Mouse (Mus musculus): ENCODE results near the gene Rpusd1. TPM values are rescaled to one million over a fixed set of nuclear protein-coding genes. Genes with fewer than 3 reads are reported as not detected.
A peak's percentile ranks its signal among the peaks of the same experiment; 100 is the strongest.
"Not testable (repeated sequence)": the region's sequence is repeated elsewhere in the genome, so short reads cannot be mapped to it uniquely, and the experiment has no call there.

The Rpusd1 gene
- polyA plus RNA-seq, 1 experiment from 2014 or later, result 24.4 TPM

DNA sequence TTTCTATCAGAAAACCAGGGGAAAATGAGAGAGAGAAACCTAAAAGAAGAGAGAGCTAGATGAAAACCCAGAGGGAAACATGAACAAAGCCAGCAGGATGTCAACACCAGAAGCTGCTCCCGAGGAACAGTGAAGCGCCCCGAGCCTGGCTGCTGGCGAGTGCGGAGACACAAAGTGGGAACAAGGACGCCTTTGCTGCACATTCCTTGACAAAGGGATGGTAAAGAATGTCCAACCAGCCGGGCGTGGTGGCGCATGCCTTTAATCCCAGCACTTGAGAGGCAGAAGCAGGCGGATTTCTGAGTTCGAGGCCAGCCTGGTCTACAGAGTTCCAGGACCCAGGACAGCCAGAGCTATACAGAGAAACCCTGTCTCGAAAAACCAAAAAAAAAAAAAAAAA lies 14.0 kb downstream of the Rpusd1 start:
- WGBS, result 74% methylated on average over 12 of the region's 12 CpGs

GRCm38 (mm10) chr17:25743831-25744230 lies 16.4 kb downstream of the Rpusd1 start:
- no peaks in the 10 kb centered on the region for H3K9me3 ChIP-seq
- H3K4me2 ChIP-seq, result no peak overlapping the region
- ATAC-seq (ENCODE audit: low read depth), result no peak
- WGBS, result 95% methylated on average over 9 of the region's 9 CpGs
- H3K27ac ChIP-seq (replicated peaks), result no peak overlapping the region
- no peaks in the 10 kb centered on the region; the same call in 1 of the 2 replicates for H3K27me3 ChIP-seq
- no peak overlapping the region for H3K9ac ChIP-seq
- no peaks in the 10 kb centered on the region for H3K36me3 ChIP-seq
- H3K4me1 ChIP-seq (replicated peaks), result no peaks in the 10 kb centered on the region
- no peak overlapping the region for H3K4me3 ChIP-seq

More for the DNA sequence above, 14.0 kb downstream of the Rpusd1 start:
- H3K36me3 ChIP-seq; H3K9me3 ChIP-seq; H3K27ac ChIP-seq (replicated peaks); H3K4me2 ChIP-seq; H3K9ac ChIP-seq; H3K27me3 ChIP-seq; ATAC-seq (ENCODE audit: low read depth); H3K4me3 ChIP-seq; H3K4me1 ChIP-seq (replicated peaks): not testable (repeated sequence)

DNA sequence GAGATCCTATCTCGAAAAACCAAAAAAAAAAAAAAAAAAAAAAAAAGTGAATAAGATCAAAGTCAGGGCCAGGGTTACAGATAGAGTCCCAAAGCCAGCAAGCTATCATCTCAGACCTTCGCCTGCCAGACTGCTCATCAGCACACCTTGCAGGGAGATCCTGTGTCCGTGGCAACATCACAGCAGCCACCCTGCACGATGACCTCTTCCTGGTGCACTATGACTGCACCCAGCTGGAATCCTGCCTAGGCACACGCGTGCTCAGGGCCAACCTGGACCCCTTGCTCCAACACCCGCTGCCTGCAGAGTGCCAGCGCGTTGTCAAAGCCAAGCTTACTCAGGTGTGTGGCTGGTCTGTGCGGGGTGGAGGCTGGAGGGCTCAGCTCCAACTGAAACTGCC lies 16.8 kb downstream of the Rpusd1 start:
- no peak overlapping the region for H3K9ac ChIP-seq
- H3K4me2 ChIP-seq, result no peak overlapping the region
- no peaks in the 10 kb centered on the region; the same call in 1 of the 2 replicates for H3K27me3 ChIP-seq
- no peaks in the 10 kb centered on the region for H3K4me1 ChIP-seq (replicated peaks)
- H3K27ac ChIP-seq (replicated peaks), result no peak overlapping the region
- ATAC-seq (ENCODE audit: low read depth), result no peak
- H3K36me3 ChIP-seq, result no peaks in the 10 kb centered on the region
- WGBS, result 85% methylated on average over 10 of the region's 10 CpGs
- H3K9me3 ChIP-seq, result no peaks in the 10 kb centered on the region
- no peak overlapping the region for H3K4me3 ChIP-seq

- WGBS, result 91% methylated on average over 4 of the region's 4 CpGs
Measured at GRCm38 (mm10) chr17:25748238-25748637, 20.8 kb downstream of the Rpusd1 start.

GRCm38 (mm10) chr17:25749314-25749713 lies 21.8 kb downstream of the Rpusd1 start:
- H3K36me3 ChIP-seq, result no peaks in the 10 kb centered on the region
- no peak overlapping the region for H3K27ac ChIP-seq (replicated peaks)
- no peaks in the 10 kb centered on the region; the same call in 1 of the 2 replicates for H3K27me3 ChIP-seq
- H3K4me1 ChIP-seq (replicated peaks), result peaks cover 8% of the 10 kb centered on the region
- H3K4me3 ChIP-seq, result no peak overlapping the region
- H3K4me2 ChIP-seq, result no peak overlapping the region
- no peaks in the 10 kb centered on the region for H3K9me3 ChIP-seq
- H3K9ac ChIP-seq, result no peak overlapping the region
- ATAC-seq (ENCODE audit: low read depth), result no peak
- 89% methylated on average over 6 of the region's 6 CpGs for WGBS

More at GRCm38 (mm10) chr17:25748238-25748637, 20.8 kb downstream of the Rpusd1 start:
- Histone ChIP-seq H3K27me3 (no peaks in the 10 kb centered on the region; the same call in 1 of the 2 replicates), H3K9me3 (no peaks in the 10 kb centered on the region), H3K4me3 (no peak overlapping the region), H3K27ac (replicated peaks) (no peak overlapping the region), H3K36me3 (no peaks in the 10 kb centered on the region), H3K4me2 (no peak overlapping the region), H3K9ac (no peak overlapping the region), H3K4me1 (replicated peaks) (peaks cover 8% of the 10 kb centered on the region)
- ATAC-seq (ENCODE audit: low read depth), result no peak

DNA sequence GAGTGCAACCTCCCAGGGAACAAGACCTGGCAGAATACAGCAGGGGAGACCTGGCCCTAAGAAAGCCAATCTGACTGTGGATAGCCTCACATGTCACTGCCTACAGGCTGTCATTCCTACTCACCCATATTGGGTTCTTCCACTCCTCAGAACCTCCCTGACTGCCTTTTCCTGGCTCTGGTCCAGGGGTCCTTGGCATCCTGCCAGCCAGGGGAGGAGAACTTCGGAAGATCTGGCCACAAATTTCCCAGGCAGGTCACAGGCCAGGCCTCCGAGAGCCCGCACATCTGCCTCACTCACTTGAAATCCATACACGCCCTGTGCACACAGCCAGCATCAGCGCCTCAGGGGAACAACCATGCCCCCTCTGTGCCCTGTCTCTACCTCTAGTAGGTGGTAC lies 24.0 kb downstream of the Rpusd1 start:
- Histone ChIP-seq H3K36me3 (no peaks in the 10 kb centered on the region), H3K9ac (peak overlapping the region; percentile 43; the same call in 1 of the 2 replicates), H3K4me1 (replicated peaks) (peaks cover 8% of the 10 kb centered on the region), H3K4me2 (no peak overlapping the region), H3K27me3 (no peaks in the 10 kb centered on the region; the same call in 1 of the 2 replicates), H3K4me3 (no peak overlapping the region), H3K27ac (replicated peaks) (no peak overlapping the region; the same call in 1 of the 2 replicates), H3K9me3 (no peaks in the 10 kb centered on the region)
- 54% methylated on average over 5 of the region's 5 CpGs for WGBS
- no peak for ATAC-seq (ENCODE audit: low read depth)

DNA sequence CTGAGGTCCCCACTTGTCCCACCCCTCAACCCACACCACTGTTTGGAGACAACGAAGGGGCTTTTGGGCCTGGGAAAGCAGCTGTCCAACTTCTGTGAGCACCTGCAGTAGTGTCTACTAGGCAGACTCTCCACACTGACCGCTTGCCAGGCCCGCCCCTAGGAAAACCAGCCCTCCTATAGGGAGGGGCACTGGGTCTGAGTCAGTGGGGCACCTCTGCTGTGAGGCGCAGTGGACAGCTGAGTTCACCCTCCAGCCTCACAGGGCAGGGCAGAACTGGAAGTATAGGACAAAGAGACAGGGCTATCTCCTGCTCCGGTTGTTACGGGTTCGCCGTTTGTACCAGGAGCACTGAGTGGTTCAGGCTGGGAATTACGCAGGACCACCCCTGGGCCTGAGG lies 26.8 kb downstream of the Rpusd1 start, which contains the start of gene Msln:
Gene Msln (minus strand): TSS at position 138 of the 400 bp plus-strand sequence.
- Histone ChIP-seq H3K27ac (replicated peaks) (no peak within 1 kb of the TSS), H3K9ac (no peak within 1 kb of the TSS), H3K4me1 (replicated peaks) (peaks cover 8% of the 10 kb centered on the region), H3K4me2 (no peak within 1 kb of the TSS), H3K27me3 (peaks cover 12% of the 10 kb centered on the region), H3K9me3 (no peaks in the 10 kb centered on the region), H3K36me3 (no peaks in the 10 kb centered on the region), H3K4me3 (no peak within 1 kb of the TSS)
- WGBS, result 86% methylated on average over 9 of the region's 9 CpGs
- ATAC-seq (ENCODE audit: low read depth), result no peak

GRCm38 (mm10) chr17:25755086-25755485 lies 27.6 kb downstream of the Rpusd1 start:
- no peaks in the 10 kb centered on the region for H3K9me3 ChIP-seq
- H3K27ac ChIP-seq (replicated peaks), result no peak overlapping the region
- 0 out of 2 replicates have a peak overlapping the region, but pooled peaks have one; percentile 17 for H3K9ac ChIP-seq
- WGBS, result 81% methylated on average over 4 of the region's 4 CpGs
- H3K4me2 ChIP-seq, result no peak overlapping the region
- H3K27me3 ChIP-seq, result peaks cover 16% of the 10 kb centered on the region
- H3K4me3 ChIP-seq, result no peak overlapping the region
- peaks cover 8% of the 10 kb centered on the region for H3K4me1 ChIP-seq (replicated peaks)
- ATAC-seq (ENCODE audit: low read depth), result no peak
- H3K36me3 ChIP-seq, result no peaks in the 10 kb centered on the region

DNA sequence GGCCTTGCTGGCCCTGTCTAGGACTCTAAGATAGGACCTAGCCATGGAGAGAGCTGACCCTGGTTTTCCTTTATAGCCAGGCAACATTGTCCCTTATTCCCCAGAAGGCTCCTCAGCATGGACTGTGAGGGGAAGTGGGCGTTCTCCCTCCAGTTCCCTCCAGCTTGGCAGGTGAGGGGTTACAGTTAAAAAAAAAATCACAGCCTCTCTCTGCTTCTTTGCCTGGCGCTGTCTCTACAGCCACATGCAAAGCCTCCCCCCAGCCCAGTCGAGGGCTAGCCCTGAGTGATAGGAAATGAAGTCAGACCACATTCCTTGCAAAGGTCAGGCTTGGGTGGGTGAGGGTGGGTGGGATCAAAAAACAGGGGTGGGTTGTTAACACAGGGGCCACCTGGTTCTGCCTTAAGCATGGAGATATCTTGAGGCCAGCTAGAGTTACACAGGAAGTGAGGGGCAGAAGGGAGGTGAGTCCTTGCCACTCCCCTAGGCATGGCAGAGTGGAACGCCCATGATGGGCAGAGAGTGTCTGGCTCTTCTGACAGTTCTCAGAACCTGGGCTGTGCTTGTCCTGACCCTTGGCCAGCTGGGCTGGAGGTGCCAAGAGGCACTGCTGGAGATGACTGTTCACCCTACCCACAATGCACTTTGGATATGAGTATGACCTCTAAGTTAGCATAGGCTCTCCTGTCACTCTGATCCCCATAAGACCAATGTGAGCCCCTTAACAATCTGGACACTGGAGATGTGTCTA lies 28.3 kb downstream of the Rpusd1 start:
- no peaks in the 10 kb centered on the region for H3K36me3 ChIP-seq
- no peak overlapping the region for H3K4me3 ChIP-seq
- H3K27me3 ChIP-seq, result peaks cover 18% of the 10 kb centered on the region
- peaks cover 8% of the 10 kb centered on the region for H3K4me1 ChIP-seq (replicated peaks)
- 0 out of 2 replicates have a peak overlapping the region, but pooled peaks have one; percentile 17 for H3K9ac ChIP-seq
- no peak overlapping the region for H3K27ac ChIP-seq (replicated peaks)
- H3K9me3 ChIP-seq, result no peaks in the 10 kb centered on the region
- ATAC-seq (ENCODE audit: low read depth), result no peak
- no peak overlapping the region for H3K4me2 ChIP-seq
- 66% methylated on average over 4 of the region's 4 CpGs for WGBS

DNA sequence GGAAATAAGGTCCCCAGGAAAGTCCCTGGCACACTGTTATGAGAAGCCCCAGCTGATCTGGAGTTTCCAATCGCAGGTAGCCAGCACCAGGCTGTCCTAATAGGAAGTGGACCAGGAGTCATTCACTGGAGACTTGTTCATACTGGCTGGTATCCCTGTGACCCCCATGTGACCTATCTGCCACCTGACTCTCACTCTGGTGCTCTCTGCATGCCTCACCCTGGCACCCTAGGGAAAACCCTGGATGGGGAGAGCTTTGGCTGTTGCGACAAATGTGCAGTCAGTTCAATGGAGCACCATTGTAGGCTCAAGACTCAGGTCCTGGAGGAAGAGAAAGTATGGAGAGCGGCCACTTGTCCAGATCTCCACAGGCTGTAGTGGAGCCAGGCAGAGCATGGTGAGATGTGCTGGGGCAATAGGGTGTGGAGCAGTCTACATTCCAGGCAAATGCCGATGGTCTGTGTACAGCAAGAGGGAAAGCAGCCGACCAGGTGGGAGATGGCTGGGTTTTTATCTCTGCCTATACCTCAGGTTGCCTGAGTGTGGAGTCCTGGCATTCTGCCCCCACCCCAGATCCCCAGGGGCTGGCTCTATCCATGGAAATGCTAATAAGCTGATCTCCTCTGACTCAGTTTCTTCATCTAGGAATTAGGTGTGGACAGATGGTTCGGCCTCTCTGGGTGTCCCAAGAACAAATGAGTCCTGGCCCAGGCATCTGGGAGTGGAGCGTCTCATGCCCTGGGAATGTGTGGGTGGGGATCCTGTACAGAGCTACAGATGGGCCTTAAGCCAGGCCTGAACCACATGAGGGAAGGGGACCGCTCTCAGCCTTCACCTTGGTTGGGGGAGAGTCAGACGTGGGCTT lies 29.1 kb downstream of the Rpusd1 start:
- Histone ChIP-seq H3K36me3 (no peaks in the 10 kb centered on the region), H3K4me3 (no peak overlapping the region), H3K27ac (replicated peaks) (no peak overlapping the region), H3K9me3 (no peaks in the 10 kb centered on the region), H3K4me1 (replicated peaks) (peaks cover 2% of the 10 kb centered on the region), H3K9ac (no peak overlapping the region), H3K27me3 (peaks cover 19% of the 10 kb centered on the region), H3K4me2 (no peak overlapping the region)
- ATAC-seq (ENCODE audit: low read depth), result no peak
- 78% methylated on average over 9 of the region's 9 CpGs for WGBS

DNA sequence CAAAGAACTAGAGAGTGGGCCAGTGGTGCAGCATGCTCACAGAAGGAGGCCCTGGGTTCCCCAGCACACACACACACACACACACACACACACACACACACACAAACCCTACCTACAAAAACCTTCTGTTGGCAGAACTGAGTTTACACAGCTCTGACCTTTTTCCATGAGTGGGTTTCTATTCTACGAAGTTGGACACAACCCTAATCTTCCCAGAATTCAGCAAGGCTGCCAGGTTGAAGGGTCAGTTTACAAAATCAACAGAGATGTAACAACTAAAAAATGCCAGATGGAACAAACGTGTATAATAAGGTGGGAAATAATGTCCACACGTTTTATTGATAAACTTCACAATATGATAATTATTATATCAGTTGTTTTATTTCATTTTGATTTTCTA lies 30.2 kb downstream of the Rpusd1 start:
- 81% methylated on average over 3 of the region's 3 CpGs for WGBS
- H3K4me2 ChIP-seq, result no peak overlapping the region
- peaks cover 26% of the 10 kb centered on the region for H3K27me3 ChIP-seq
- ATAC-seq (ENCODE audit: low read depth), result no peak
- H3K9me3 ChIP-seq, result no peaks in the 10 kb centered on the region
- H3K4me3 ChIP-seq, result no peak overlapping the region
- no peak overlapping the region for H3K27ac ChIP-seq (replicated peaks)
- H3K4me1 ChIP-seq (replicated peaks), result no peaks in the 10 kb centered on the region
- no peaks in the 10 kb centered on the region for H3K36me3 ChIP-seq
- H3K9ac ChIP-seq, result no peak overlapping the region

DNA sequence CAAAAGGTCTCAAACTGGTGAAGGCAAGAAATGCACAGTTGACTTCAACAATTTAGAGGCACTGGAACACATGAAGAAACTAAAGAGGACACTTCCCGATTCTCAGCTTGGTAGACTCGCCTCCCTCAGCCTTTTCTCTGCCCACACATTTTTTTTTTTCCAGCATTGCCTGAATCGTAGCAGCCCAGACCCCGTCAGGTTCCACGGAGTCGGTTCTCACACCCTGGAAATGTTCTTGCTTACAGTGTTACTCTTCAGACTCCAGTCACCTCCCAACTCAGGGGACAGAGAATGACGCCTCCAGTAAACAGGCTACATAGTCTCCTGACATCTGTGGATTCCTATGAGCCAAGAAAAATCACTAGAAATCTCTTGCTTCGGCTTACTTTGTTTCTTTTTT lies 32.7 kb downstream of the Rpusd1 start:
- H3K4me1 ChIP-seq (replicated peaks), result no peaks in the 10 kb centered on the region
- no peak overlapping the region for H3K4me3 ChIP-seq
- peaks cover 26% of the 10 kb centered on the region for H3K27me3 ChIP-seq
- no peak overlapping the region for H3K9ac ChIP-seq
- no peak overlapping the region for H3K27ac ChIP-seq (replicated peaks)
- 73% methylated on average over 8 of the region's 8 CpGs for WGBS
- no peak overlapping the region for H3K4me2 ChIP-seq
- no peaks in the 10 kb centered on the region for H3K36me3 ChIP-seq
- no peaks in the 10 kb centered on the region for H3K9me3 ChIP-seq
- no peak for ATAC-seq (ENCODE audit: low read depth)

Data from neural tube, embryonic 13.5 days (tissue).